Mouse (Mus musculus) layer of hippocampus, adult 9-10 months (tissue): ENCODE results near the gene Gm3055.
"Not testable (repeated sequence)": the region's sequence is repeated elsewhere in the genome, so short reads cannot be mapped to it uniquely, and the experiment has no call there.

ENCODE experiments used
- DNase-seq: peaks from one replicate; pipeline ENCODE4 v3.0.0; 2022; ENCODE audit warnings: low spot score

Gene Gm3055

DNA sequence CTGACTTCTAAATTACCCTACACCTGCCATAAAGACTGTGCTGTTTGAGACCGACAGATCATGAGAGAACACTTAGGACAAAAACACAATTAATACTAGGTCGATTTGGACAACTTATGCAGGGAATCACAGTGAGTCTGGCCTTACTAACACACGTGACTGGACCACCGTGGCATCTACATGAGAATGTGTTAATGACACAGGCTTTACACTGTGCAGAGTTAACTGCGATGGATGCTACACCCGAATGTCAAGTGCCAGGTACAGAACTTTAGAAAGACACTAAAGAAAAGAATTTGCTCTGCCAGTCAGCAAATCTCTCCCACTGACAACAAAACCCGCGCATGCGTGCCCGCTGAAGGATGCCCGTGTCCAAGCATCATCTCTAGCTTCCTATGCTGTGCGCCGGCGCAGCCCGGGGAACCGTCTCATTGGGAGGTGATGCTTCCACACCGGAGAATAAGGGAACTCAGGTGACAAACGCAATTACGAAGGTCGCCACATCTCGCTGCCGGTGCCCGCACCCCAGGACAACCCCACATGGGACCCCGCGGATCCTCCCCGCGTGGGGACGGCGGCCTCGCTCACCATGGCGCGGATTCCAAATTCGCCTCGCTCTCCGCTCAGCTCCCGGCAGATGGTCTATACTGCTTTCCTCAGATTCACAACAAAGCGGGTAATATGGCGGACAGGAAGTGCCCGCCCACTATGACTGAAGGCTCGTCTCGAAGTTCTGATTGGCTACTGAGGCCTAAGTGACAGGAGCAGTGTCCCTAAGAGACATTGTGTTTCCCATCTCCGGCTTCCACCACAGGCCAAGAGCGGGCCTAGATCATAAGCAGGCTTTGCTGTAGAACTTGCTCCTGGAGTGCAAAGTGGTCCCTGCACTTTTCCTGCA, at the start of gene Gm3055:
Gene Gm3055 (minus strand): TSS at position 656 of the 898 bp plus-strand sequence.
- DNase-seq = not testable (repeated sequence)

DNA sequence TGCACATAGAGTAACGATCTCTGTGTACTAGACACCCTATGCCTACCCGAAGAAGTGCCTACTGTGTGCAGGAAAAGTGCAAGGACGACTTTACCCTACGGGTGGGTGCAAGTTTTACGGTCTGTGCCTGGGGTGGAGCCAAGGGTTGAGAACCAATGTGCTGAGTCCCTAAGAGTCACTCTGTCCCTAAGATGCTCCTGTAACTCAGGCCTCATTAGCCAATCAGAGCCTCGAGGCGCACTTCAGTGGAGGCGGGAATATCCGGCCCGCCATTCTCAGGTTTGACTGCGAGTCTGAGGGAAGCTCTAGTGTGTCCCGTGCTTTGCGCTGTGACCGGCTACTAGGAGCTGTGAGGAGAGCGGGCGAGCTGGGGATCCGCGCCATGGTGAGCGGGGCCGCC, 40.9 kb upstream of the Gm3055 start, which contains the start of gene Gm4767:
Gene Gm4767 (plus strand): TSS at position 288 of the 400 bp plus-strand sequence.
- DNase-seq = not testable (repeated sequence)

DNA sequence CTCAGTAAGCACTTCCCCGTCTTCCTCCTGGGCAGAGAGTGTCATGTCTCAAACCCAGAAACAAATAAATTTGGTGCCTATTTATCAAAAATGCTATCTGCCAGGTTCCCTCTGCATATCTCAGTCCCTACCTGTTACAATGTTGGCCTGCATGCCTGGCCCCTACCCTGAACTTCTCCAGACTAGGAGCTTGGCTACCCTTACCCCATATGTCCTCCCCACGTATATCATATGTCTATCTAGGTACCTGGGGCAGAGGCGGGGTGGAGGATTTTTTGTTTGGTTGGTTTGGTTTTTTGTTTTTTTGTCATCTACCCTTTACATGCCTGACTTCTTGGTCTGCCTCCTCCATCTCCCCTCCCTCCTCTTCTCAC, 430 bp upstream of the Gm3055 start:
- DNase-seq = not testable (repeated sequence)

DNA sequence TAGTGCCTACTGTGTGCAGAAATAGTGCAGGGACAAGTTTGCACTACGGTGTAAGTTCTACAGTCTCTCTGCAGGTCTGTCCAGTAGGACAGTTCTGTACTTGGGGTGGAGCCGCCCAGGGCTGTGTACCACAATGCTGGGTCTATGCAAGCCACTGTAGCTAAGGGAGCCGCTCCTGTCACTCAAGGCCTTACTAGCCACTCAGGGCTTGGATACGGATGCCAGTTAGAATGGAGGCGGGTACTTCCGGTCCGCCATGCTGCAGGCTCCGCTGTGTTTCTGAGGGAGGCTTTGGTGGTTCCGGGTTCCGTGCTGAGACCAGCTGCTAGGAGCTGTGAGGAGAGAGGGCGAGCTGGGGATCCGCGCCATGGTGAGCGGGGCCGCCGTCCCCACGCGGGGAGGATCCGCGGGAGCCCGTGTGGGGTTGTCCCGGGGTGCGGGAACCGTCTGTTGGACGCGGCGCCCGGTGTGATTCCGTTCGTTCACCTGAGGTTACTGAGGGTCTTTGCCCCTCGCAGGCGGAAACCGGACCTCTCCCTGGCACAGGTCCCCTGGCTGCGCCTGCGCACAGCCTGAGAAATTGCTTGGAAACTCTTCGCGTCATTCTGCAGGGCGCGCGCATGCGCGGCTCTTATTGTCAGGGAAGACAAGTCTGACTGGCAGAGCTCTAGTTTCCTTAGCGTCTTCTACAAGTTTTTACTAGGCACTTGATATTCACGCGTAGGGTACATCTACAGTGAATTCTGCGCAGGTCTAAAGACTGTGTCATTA, 66.2 kb downstream of the Gm3055 start, which contains the start of gene Zfp433:
Gene Zfp433 (plus strand): TSS at position 295 of the 771 bp plus-strand sequence.
- DNase-seq = not testable (repeated sequence)
